Mouse (Mus musculus) C2C12 (cell line): ENCODE data around the gene Cmklr1.

Experiments used
- CEBPB ChIP-seq: IDR thresholded peaks from one replicate; pipeline ENCODE4 v1.6.1; 2011; ENCODE audit warnings: low read depth, mild to moderate bottlenecking, control low read depth, moderate library complexity
- CTCF ChIP-seq: IDR thresholded peaks from one replicate; pipeline ENCODE4 v1.5.1; 2011; ENCODE audit not compliant: control insufficient read depth, insufficient read depth, insufficient read length
- FOSL1 ChIP-seq: IDR thresholded peaks from one replicate; pipeline ENCODE4 v1.8.0; 2011; ENCODE audit warnings: mild to moderate bottlenecking, low read length; ENCODE audit not compliant: poor library complexity, insufficient read depth, severe bottlenecking
- MAX ChIP-seq: IDR thresholded peaks from one replicate; pipeline ENCODE4 v1.6.1; 2011; ENCODE audit warnings: mild to moderate bottlenecking, control low read depth
- MYOD1 ChIP-seq: IDR thresholded peaks from one replicate; pipeline ENCODE4 v1.6.1; 2011; ENCODE audit warnings: low read depth; ENCODE audit not compliant: control insufficient read depth, insufficient read length
- MYOG ChIP-seq: IDR thresholded peaks from one replicate; pipeline ENCODE4 v1.6.1; 2011; ENCODE audit not compliant: control insufficient read depth, insufficient read length; ENCODE audit errors: extremely low read depth
- USF1 ChIP-seq: IDR thresholded peaks from one replicate; pipeline ENCODE4 v1.6.1; 2011; ENCODE audit warnings: low read depth, mild to moderate bottlenecking, control low read depth, moderate library complexity

DNA sequence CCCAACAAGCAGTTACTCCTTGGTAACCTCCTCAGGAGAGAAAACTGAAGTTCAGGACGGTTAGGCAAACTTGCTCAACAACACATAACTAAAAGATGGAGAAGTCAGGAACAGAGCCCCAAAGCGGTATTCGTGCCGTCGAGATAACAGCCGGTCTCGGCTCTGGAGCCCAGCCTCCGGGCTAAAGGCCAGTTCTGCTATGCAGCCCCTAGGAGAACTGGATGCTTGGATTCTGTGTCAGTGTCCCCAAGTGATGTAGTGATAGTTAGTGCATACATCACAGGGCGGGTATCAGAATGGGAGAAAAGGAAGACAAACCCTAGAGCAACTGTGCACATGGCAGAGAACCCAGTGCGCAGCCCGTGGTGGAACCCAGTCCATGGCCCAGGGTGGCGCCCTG is 12.2 kb downstream of the Cmklr1 start:
- TF ChIP-seq CTCF: no peak
- no peak for TF ChIP-seq CEBPB
- TF ChIP-seq USF1: no peak
- no peak for TF ChIP-seq MYOG
- TF ChIP-seq MYOD1: no peak
- no peak for TF ChIP-seq MAX
- no peak for TF ChIP-seq FOSL1
